Mouse (Mus musculus): ENCODE results near the gene Sowahd. TPM values are rescaled to one million over a fixed set of nuclear protein-coding genes. Genes with fewer than 3 reads are reported as not detected.
"Not testable (repeated sequence)": the region's sequence is repeated elsewhere in the genome, so short reads cannot be mapped to it uniquely, and the experiment has no call there.

Gene Sowahd
- polyA plus RNA-seq (2015; fragmentation: Nextera tagmentation; extraction: Ambion mirVana) = 0.59 and 1.0 TPM in 2 replicates

DNA sequence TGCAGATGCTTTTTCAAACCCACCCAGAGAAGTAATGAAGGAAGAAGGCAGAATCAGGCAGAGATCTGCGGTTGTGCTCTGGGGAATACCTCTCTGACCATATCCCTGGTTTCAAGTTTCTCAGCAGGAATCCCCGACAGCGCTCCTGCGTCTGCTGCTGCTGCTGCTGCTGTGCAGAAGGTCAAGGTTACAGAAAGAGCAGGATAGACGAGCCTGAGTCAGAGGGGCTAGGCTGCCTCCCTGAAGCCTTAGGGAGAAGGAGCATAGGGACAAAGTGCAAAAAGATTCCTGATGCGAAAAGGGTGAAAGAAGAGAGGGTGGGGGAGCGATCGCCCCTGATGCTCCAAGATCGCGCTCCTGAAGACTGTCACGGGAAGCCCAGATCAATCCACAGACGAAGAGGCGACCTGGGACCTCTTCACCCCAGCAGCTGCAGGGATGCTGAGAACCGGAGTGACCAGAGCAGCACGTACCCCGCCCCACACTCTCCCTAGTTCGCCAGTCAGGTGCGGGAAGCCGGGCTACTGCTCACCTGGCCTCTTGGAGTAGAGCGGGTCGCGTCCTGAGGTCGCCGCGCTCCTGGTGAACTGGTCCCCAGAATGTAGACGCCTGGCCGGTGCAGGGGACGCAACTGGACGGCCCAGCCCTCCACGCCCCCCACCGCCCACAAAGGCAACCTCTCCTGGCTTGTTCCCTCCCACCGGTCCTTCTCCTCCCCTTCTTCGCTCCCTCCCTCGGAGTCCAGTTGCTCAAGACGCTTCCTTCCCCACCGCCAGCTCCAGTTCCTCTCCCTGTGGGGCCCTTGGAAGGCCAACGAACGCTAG, at the start of gene Sowahd:
Gene Sowahd, plus strand, starts transcription at position 780 of the 824 bp plus-strand sequence.
- no peak for DNase-seq (ENCODE audit: low spot score)

DNA sequence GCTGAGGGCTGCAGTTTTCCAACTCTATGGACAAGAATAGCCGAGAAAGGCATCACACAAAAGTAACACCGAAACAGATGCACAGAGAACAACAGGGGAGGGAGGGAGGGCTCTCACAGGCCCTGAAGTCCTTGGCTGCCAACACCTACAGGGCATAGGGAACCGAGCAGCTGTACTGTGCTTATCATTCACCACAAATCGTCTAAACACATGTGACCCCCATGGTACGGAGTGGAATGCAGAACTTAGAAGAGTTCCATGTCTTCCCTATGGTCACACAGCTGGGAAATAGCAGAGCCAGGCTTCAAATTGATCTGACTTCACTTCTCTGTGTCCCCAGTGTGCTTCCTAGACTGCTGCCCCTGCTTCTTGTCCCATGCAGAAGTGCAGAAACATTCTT, 34.8 kb upstream of the Sowahd start:
- DNase-seq (ENCODE audit: low spot score) = no peak

DNA sequence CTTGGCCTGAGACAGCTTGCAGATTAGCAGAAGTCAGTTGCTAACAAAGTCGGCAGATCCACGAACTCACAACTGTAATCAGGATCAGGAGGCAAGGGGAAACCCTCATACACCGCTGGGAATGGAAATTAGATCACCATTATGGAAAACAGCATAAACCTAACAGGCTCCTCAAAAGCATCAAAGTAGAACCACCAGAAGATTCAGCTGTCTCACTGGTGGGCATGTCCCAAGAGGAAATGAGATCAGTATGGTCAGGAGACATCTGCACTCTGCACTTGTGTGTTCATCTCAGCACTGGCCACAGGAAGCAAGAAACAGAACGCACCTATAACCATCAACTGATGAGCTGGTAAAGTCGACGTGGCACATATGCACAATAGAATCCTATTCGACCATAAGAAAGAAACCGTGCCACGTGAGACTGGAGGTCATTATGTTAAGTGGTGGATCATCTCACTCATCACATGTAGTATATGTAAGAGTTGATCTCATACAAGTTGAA, 30.4 kb upstream of the Sowahd start:
- no peak for DNase-seq (ENCODE audit: low spot score)

DNA sequence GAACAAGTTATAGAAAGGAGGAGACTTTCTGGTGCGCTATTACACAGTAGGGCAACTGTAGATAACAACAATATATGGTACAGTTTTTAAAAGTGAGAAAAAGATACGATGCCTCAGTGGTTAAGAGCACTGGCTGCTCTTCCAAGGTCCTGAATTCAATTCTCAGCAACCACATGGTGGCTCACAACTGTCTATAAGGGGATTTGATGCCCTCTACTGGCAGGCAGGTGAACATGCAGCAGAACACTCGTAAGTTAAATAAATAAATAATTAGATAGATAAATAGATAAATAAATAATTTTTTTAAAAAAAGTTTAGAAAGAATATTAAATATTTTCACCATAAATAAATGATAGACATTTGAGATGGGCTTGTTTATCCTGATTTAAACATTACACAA, 29.6 kb upstream of the Sowahd start:
- DNase-seq (ENCODE audit: low spot score) = peak; percentile 17

DNA sequence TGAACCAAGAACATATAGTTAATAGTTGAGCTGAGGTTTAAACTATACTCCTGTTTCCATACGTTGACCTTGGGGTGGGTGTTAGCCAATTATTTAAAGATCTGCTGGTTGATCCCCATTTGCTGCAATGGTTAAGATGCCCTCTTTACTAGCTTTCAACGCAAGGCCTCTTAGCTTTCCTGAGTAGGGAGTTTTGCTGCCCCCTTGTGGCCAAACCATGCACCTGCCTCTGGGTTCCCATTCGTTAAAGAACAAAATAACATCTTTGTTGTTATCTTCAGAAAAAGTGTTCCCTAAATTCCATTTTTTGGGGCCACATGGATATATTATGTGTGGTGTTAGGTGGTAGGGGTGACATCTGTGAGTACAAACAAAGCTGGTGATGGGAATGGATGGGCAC, 26.0 kb upstream of the Sowahd start:
- DNase-seq (ENCODE audit: low spot score) = peak; percentile 64

DNA sequence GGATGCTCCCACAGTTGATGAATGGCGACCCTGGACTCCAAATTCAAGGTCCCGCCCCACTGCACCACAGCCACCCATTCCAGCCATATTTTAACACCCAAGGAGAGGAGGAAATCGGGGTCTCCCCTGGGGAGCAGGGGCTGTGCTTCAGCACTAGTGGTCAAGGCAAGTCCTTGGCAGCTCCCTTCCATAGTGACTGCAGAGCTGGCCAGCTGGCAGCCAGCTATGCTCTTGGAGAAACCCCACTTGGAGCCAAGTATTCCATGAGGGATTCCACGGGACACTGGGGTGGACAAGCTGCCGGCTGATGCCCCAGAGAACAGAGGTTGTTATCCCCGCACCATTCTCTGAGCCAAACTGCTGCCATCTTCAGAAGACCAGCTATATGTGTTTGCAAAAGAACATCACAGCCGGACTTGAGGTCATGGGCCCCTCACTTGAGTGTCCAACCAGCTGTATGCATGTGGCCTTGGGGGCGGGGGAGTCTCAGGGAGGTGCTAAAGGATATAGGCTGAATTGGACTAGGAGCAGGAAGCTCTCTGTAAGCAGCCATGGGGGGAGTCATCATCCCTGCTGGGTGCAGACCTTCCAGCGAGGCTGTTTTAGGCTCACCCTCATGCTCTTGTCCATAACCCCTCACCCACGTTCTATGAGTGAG, 24.9 kb upstream of the Sowahd start:
- no peak for DNase-seq (ENCODE audit: low spot score)

DNA sequence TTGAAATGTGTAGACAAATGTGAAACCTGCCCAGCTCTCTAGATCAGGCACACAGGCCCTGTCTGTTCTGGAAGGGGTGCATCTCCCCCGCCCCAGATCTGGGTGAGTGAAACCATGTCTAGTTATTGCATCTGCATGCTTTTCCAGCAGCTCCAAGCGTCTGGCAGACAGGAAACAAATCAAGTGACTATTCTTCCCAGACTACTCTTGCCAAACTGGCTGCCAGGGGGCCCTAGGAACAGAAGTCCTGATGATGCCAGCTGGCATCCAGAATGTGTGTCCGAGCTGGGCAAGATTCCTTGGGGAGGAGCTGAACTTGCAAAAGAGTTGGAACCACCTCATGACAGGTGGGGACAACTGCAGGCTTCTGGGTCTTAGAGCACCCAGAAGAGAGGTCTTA, 20.3 kb upstream of the Sowahd start:
- no peak for DNase-seq (ENCODE audit: low spot score)

DNA sequence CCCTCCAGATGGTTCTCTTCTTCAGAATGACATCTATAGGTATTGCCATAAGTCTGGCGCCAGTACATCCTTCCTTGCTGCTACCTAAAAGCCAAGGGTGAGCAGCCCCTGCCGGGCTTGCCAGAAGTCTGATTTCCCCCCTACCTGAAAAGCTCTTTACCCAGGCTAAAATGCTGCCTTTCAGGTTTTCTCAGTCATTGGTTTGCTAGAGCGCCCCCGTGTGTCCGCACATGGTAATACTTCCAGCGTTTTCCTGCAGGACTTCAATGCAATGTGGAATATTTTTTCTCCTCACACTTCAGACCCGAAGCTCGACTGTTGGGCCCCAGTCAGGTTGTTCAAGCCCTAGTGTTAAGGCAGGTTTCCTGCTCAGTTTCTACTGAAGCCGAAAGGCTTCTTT, 5.9 kb upstream of the Sowahd start:
- DNase-seq (ENCODE audit: low spot score) = peak; percentile 29

DNA sequence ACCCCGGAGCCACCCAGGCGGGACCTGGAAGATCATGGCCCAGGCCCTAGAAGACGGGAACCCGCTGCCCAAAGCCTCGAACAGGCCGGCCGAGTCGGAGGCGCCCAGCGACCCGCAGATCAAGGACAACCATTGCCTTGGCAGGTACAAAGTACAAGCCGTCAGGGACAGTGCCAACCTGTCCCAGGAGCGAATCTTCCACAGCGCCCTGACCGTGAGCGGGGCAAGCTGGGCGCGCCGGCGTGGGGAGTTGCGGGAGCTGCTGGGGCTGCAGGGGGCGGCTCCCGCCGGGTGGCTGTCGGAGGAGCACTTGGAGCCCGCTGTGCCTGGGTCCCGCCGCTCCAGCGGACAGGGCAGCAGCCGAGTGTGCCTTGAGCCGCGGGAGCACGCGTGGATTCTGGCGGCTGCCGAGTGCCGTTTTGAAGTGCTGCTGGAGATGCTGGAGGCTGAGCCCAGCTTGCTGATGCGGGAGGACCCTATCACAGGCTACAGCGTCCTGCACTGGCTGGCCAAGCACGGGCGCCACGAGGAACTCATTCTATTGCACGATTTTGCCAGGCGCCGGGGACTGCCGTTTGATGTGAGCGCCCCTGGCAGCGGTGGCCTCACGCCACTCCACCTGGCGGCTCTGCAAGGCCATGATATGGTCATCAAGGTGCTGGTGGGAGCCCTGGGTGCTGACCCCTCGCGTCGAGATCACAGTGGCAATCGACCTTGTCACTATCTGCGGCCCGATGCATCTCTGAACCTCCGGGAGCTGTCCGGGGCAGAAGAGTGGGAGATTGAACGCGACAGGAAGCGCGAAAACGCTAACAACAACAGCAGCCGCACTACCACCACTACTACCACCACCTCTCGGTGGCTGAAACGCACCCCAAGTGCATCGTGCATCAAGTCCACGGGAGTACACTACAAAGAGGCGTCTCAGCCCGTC, 512 bp downstream of the Sowahd start:
- no peak for DNase-seq (ENCODE audit: low spot score)

DNA sequence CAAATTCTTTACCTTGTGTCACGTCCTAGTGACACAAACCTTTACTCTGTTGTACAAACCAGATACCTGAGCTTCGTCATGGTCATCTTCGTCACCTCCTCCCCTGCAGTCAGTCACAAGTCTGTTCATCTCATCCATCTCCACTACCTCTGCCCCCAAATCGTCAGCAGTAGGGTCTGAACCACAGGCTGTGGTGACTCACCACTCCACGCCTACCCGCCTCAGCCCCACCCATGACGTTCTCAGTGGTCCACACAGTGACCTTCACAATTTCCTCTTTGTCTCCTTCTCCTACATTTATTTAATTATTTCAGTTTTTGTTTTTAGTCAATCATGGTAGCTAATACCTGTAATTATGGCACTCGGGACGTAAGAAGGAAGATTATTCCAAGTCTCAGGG, 15.3 kb downstream of the Sowahd start:
- DNase-seq (ENCODE audit: low spot score) = no peak

DNA sequence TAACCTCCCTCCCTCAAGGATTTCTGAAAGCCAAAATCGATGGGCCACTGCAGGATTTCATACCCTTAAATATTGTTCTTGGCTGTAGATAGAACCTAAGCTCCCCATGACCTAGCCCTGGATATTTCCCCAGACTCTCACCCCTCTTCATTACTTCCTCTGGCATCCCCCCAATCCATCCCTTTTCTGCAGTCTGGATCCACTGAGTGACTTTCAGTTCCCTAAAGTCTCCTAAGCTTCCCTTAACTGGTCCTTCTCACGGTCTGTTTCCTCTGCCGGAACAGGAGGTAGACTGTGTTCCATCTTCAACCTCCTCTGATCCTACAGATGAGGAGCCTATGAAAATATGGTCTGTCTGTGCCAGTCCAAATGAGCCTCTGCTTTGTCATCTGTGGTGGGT, 18.7 kb downstream of the Sowahd start:
- DNase-seq (ENCODE audit: low spot score) = no peak

DNA sequence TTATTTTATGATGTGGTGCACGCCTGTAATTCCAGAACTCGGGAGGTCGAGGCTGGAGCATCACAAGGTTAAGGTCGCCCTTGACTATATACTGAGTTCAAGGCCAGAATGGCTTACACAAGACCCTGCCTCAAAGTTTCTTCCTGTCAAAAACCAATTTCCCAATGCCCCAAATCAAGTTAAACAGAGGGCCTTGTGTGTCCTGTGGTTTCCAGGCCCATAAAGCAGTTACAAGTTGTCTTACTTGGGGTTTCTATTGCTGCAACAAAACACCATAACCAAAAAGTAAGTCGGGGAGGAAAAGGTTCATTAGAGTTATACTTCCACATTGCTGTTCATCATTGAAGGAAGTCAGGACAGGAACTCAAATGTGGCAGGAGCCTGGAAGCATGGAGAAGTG, 20.1 kb downstream of the Sowahd start:
- DNase-seq (ENCODE audit: low spot score) = no peak

DNA sequence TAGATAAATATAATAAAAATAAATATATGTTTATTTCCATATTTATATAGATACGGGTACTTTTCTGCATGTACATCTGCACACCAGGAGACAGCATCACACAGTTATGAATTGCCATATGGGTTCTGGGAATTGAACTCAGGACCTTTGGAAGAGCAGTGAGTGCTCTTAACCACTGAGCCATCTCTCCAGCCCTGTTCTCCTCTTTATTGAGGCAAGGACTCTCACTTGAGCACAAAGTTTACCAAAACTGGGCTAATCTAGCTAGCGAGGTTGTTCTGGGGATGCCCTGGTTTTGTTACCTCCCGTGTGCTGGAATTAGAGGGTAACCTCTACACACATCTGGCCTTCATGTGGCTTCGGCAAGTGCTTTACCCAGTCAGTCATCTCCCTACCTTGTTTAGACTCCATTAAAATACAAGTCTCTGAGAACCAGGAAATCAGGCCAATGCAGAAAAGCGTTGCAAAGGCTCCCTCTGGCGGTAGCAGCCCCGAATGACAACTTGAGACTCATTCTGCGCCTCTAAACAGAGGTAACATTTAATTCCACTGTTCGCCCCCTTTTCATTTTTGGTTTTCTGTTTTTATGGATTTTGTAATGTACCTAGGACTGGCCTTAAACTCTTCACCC, 25.7 kb downstream of the Sowahd start:
- DNase-seq (ENCODE audit: low spot score) = peak; percentile 61

DNA sequence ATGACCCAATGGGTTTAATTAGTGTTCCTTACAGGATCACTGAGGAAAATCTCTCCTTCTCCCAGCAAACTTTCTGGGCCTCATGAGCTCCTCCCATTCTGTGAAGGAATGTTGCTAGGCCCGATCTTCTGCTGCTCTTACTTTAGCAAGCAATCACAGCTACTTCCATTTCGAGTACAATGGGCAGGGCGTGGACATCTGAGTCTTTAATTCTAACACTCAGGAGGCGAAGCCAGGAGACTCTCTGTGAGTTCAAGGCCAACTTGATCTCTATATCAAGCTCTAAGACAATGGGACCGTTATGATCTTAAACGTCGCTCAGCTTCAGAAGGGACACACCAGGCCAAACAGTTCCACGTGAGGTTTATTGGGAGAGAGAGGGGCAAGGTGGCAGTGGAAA, 28.0 kb downstream of the Sowahd start:
- DNase-seq (ENCODE audit: low spot score) = no peak

DNA sequence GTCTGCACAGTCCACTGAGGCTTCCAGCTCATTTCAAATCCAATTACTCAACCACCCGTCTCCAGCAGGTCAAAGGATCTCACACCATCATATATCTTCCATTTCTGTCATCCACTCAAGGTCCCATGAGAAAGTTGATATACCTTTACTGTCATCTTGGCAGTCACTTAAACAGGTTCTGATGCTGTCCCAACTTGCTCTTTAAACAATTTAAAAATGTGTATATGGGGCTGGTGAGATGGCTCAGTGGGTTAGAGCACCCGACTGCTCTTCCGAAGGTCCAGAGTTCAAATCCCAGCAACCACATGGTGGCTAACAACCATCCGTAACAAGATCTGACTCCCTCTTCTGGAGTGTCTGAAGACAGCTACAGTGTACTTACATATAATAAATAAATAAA, 31.7 kb downstream of the Sowahd start:
- DNase-seq (ENCODE audit: low spot score) = not testable (repeated sequence)

DNA sequence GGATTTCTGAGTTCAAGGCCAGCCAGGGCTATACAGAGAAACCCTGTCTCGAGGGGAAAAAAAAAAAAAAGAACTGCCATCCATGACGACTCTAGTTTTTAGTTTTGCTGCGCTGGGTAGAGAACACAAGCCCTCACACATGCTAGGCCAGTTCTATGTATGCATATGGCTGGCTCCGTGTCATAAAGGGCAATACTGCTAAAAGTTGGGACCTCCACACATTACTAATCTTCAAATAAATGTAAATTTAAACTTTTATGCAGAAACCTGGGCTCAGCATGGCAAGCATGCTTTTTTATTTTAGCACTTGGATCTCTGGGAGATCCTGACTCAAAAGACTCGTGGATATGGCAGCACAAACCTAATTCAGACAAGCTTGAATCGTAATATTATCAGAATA, 32.5 kb downstream of the Sowahd start:
- DNase-seq (ENCODE audit: low spot score) = no peak

DNA sequence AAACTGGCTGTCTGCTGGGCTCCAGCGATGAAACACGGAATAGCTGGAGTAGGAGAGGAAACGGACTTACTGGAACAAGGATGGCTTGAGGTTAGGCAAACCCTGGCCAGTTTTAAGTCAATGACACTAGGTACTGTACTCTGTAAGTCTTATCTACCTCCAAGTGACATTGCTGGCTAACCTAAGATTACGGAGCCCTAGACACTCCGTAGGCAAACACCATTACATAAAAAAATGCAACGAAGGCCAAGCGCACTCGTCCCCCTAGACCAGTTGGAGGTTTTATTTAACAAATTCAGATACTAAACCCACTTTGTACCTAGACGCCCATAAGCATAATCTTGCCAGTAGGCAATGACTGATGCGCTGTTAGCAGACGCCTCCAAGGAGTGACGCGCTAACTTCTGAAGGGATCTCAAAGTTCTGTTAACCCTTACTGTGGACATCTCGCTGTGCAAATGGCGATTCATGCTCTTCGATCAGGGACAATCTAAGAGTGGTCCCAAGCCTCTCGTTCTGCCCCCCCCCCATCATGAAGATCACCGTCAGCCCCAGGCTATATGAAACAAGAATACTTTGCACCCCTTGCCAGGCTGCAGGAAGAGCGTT, 35.8 kb downstream of the Sowahd start:
- DNase-seq (ENCODE audit: low spot score) = no peak

DNA sequence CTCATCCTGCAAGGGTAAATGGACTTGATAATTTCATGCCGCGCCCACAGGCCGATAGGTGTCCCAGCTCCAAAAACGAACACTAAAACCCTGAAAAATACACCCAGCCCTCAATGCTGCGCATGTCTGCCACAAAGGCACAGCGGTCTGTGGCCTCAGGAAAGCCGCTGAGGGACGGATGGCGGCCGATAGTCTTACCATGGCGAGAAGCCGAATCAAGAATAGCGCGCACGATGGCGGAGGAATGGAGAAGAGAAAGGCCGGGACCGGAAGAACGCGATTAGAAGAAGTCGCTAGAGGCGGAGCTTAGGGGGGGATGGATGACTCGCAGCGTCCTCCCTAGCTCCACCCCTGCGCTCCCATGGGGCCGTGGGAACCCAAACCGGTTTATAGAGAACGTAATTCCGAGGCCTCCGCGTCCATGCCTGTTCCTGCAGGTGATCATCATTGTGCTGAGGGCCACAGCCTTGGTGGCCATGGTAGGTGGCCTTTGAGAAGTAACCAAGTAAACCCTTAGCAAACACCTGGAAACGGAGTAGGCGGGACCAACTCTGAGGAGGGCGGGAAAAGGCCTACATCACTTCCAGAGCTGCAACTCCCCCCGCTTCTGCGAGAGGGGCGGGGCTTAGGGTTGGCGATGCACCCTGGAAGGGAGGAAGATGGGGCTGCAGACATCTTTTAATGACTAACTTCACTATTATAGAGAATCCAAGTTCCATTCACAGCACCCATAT, 36.4 kb downstream of the Sowahd start, which contains the start of gene Rpl39:
Gene Rpl39, minus strand, starts transcription at position 476 of the 734 bp plus-strand sequence.
- peak; percentile 89 for DNase-seq (ENCODE audit: low spot score)

DNA sequence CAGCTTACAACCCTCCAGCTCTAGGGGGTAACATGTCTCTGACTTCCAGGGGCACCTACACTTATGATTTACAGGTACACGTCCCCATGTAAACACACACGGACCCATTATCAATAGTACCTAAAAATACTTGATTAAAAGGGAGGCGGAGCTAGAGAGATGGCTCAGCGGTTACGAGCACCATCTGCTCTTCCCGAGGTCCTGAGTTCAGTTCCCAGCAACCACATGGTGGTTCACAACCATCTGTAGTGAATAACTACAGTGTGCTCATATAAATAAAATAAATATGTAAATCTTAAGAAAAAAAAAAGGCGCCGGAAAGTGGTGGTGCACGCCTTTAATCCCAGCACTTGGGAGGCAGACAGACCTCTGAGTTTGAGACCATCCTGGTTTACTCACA, 37.0 kb downstream of the Sowahd start:
- no peak for DNase-seq (ENCODE audit: low spot score)

DNA sequence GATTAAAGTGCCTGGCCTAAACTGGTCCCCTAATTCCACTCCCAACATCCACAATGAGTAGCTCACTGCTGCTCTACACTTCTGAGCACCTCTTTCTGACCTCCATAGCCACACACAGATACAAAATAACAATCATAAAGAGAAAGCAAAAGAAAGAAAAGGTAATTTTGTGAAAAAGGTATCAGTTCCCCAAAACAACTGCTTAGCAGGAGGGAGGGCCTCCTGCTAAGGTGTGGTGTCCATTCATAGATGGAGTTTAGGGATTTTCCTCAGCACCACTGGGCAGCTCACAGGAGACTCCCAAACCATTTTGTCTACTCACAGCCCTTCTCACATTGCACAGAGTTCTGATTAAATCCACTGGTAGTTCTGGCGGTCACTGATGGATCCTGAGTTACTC, 40.1 kb downstream of the Sowahd start:
- no peak for DNase-seq (ENCODE audit: low spot score)
